Mouse (Mus musculus): ENCODE data around the gene Wrap73. TPM values are rescaled to one million over a fixed set of nuclear protein-coding genes. Genes with fewer than 3 reads are reported as not detected.

Wrap73 gene
- total RNA-seq (2021) = 10 to 100 TPM; 15.4 to 20.5 TPM
- long read RNA-seq, experiment 1, transcript Wrap73-201 (12 exons, 1,598 nt) = major isoform, 15 of 19 reads
- long read RNA-seq, experiment 1, partial matches to known transcripts = 2 of 19 reads
- long read RNA-seq, experiment 1, other reads (novel, unspliced or antisense) = 2 of 19 reads
- long read RNA-seq, experiment 2, transcript Wrap73-201 (12 exons, 1,598 nt) = major isoform, 19 of 21 reads
- long read RNA-seq, experiment 2, partial matches to known transcripts = 0 of 21 reads
- long read RNA-seq, experiment 2, other reads (novel, unspliced or antisense) = 2 of 21 reads

DNA sequence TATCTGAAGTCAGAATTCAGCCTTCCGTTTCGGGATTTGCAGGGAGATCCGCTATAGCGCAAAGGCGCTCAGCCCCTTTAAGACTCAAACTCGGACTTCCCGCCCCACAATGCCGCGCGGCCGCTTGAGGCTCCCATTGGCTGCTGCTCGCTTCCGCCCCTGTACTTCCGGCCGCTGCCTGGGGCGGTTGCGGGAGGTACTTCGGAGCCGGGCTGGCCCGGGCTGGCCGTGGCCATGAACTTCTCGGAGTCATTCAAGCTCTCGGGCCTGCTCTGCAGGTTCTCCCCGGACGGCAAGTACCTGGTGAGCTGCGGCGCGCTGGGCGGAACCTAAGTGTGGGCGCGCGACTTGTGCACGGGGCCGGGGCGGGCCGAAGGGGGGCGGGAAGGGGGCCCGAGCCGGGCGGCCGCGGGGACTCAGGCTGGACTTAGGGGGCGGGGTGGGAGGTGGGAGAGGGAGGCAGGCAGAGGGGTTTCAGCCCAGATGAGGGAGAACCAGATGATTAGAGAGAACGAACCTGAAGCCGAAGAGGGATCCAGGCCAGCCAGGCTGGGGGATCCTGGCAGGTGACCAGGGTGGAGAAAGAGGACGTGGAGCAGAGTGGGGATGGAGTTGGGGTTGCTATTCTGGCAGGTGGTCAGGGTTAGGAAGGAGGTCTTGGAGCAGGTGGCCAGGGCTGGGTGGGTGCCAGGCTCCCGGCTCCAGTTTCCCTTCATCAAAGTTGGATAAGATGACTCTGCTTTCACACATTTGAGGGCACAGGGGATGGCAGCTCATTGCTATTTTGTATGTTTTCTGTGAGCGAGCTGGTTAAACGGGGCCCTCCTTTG, at the start of gene Wrap73:
Gene Wrap73, plus strand, starts transcription at position 162 of the 830 bp plus-strand sequence.
- DNase-seq (ENCODE audit: low spot score in 2 of 2) = peak; percentile 87 to 89

DNA sequence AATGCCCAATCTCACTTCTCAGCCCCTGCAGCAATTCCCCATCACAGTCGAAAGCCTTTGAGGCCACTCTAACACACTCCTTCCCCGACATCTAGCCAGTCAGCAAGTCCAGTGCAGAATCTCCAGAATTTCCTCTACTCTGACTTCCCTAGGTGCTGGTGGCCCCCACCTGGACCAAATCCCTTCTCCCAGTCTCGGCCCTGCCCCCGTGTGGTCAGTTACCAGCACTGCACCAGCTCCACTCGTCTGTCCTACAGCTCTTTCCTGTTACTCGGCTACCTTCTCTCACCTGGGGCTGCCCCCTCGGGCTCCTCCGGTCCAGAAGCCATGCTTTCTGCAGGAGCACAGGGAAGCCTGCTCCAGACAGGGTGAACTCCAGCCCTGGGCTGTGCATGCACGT, 49.0 kb upstream of the Wrap73 start:
- DNase-seq (ENCODE audit: low spot score in 2 of 2) = no peak

DNA sequence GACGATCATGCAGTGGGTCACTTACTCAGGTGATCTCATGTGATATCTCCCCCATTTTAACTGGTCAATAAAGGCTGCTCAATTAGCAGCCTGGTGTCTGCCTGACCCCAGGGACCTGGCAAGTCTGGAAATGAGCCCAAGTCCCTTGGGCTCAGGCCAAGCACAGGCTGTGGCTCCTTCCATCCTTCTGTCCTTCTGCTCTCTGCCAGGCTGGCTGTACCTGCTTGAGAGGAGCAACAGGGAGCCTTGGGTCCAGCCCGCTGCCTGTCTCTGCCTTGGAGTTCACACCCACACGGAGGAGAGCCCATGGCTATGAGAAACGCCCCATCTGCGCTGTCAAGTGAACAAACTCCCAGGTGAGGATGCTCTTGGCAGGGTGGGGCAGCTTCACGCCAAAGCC, 46.1 kb upstream of the Wrap73 start:
- no peak for DNase-seq (ENCODE audit: low spot score in 2 of 2)

GRCm38 (mm10) chr4:154099361-154099760, 42.8 kb upstream of the Wrap73 start:
- DNase-seq (ENCODE audit: low spot score in 2 of 2) = no peak

- DNase-seq (ENCODE audit: low spot score in 2 of 2) = no peak
Measured at GRCm38 (mm10) chr4:154103386-154103785, 38.8 kb upstream of the Wrap73 start.

GRCm38 (mm10) chr4:154103912-154104311, 38.3 kb upstream of the Wrap73 start:
- DNase-seq (ENCODE audit: low spot score in 2 of 2) = no peak

DNA sequence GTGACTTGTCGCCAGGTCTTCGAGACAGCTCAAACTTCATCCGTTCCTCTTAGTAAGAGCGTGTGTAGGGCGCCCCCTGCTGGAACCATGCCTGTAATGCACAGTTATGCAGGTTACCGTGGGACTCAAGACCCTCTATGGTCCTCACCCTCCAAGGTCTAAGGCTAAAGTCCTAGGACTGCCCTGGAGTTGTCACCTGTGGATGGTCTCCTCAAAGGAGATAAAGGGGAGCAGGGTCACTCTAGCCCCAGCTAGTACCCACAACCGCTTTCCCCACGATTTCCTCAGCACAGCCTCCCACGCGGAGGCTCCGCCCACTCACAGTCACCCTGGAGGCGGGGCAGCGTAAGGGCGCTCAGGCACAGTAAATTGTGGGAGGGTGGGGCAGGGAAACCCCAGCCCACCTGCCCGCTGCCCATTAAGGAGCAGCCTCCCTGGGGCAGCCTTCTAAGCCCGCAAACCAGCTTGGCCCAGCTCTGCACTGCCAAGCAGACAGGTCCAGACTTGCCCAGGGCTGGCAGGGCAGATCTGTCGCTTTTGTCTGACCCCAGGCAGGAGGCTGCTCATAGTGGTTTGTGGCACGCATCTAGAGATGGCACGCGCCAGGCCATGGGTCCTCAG, 36.7 kb upstream of the Wrap73 start:
- peak in 1 of 2 experiments; percentile 60 for DNase-seq (ENCODE audit: low spot score in 2 of 2)

DNA sequence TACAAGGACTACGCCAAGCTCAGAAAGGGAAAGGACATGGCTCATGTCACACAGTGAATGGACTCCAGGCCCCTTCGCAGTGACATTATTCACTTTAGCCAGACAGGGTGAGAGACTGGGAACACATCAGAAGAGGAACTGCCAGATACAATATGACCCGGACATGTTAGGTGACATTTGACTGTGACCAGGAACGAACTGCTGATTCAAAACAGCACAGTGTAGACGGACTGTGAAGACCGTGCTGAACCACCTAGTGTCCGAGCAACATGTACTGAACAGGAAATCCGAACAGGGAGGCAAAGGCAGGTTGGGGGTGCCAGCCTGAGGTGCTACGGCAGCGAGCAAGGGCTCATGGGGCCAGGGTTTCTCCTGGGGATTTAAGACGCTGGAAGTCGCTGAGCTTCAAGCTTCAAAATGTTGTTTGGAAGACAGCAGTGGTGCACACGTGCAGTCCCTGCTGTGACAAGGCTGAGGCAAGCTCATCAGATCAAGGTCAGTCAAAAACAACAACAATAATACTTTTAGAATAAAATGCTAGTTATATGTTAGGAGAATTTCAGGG, 35.6 kb upstream of the Wrap73 start:
- DNase-seq (ENCODE audit: low spot score in 2 of 2) = no peak

- DNase-seq (ENCODE audit: low spot score in 2 of 2) = no peak
Measured at GRCm38 (mm10) chr4:154109216-154109849, 32.8 kb upstream of the Wrap73 start.

- DNase-seq (ENCODE audit: low spot score in 2 of 2) = no peak
Measured at GRCm38 (mm10) chr4:154109850-154110243, 32.3 kb upstream of the Wrap73 start.

GRCm38 (mm10) chr4:154116421-154116820, 25.8 kb upstream of the Wrap73 start:
- no peak for DNase-seq (ENCODE audit: low spot score in 2 of 2)

GRCm38 (mm10) chr4:154118782-154119181, 23.4 kb upstream of the Wrap73 start:
- no peak for DNase-seq (ENCODE audit: low spot score in 2 of 2)

DNA sequence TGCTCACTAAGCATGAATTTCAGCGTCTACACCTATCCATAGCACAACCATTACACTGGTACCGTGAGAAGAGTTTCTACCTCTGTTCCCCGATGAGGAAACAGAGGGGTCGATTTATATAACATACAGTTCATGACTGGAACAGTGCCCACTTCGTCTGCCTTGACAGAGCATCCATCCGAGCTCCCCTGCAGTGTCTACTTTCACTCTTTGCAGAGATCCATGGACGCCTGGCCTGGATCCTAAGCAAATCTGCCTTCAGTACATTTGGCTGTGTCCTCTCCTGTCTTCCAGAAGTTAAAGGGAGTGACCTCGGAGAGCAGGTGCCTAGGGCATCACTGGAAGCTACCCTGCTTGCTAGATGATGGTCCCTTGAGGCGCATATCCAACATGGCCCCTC, 23.0 kb upstream of the Wrap73 start:
- no peak for DNase-seq (ENCODE audit: low spot score in 2 of 2)

DNA sequence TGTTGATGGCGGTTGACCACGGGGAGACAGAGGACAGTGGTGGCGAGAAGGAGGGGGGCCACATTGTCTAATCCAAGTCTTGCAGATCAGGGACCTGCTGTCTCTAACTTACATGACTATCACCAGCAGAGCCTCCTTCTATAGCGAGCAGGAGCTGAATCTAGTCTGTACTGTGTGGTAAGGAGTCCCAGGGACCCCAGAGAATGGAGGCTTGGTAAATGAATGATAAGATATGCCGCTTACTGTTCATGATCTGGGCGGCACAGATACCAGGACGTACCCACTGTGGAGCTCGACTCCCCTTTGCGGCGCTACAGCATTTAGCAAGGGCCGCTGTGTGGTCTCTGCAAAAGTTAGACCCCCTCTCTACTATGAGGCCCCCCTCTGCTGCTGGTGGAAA, 20.4 kb upstream of the Wrap73 start:
- no peak for DNase-seq (ENCODE audit: low spot score in 2 of 2)

- DNase-seq (ENCODE audit: low spot score in 2 of 2) = no peak
Measured at GRCm38 (mm10) chr4:154122374-154122773, 19.8 kb upstream of the Wrap73 start.

- no peak for DNase-seq (ENCODE audit: low spot score in 2 of 2)
Measured at GRCm38 (mm10) chr4:154123553-154123952, 18.6 kb upstream of the Wrap73 start.

DNA sequence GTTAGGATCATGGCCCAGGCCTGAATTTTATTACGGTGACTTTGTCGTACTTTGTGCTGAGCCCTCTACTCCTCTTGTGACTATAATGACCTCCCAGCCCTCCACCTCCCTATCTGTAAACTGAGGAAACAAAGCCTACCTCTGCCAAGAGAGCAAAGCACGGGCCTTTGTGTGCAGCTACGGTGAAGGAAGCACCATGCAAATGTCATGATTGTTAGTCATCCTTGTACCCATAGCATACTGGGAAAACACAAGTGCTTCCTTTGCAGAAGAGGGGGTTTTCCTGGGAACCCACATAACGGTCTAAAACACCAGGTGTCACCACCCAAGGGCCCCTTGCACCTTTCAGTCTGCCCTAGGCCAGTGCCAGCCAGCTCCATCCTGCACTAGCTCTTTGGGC, 17.0 kb upstream of the Wrap73 start:
- no peak for DNase-seq (ENCODE audit: low spot score in 2 of 2)

- DNase-seq (ENCODE audit: low spot score in 2 of 2) = no peak
Measured at GRCm38 (mm10) chr4:154127273-154127672, 14.9 kb upstream of the Wrap73 start.

DNA sequence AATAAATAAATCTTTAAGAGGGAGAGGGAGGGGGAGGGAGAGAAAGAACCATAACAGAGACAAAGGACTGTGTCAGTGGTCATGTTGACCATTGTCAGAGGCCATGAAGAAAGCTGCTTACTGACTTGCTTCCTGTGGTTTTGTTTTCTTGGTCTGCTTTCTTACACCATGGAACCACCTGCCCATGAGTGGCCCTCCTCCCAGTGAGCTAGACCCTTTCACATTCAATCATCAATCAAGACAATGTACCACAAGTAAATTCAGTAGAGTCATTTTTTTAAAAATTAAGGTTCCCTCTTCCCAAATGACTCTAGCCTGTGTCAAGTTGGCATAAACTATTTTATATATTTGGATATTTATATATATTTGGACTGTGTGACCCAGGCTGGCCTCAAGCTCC, 12.2 kb upstream of the Wrap73 start:
- DNase-seq (ENCODE audit: low spot score in 2 of 2) = no peak

DNA sequence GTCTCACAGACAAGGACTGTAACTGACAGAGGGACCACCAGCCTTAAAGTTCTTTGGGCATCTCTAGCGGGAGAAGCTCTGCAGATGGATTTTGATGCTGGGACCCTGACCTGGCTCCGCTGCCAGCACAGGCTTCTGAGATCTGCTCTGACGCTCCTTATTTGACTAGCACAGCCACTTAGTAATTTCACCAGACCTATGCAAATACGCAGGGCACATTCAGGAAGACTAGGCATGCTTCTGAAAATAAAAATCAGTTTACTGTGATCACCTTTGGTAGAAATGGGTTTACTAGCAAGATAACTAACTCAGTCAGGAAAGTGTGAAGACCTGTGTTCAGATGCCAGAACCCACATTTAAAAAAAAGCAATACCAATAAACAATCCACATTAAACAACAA, 10.3 kb upstream of the Wrap73 start:
- no peak for DNase-seq (ENCODE audit: low spot score in 2 of 2)

- no peak for DNase-seq (ENCODE audit: low spot score in 2 of 2)
Measured at GRCm38 (mm10) chr4:154134803-154135202, 7.4 kb upstream of the Wrap73 start.
